Mouse (Mus musculus) myocyte (in vitro differentiated cells): ENCODE measurements around the gene Kcnq5. TPM values are rescaled to one million over a fixed set of nuclear protein-coding genes. Genes with fewer than 3 reads are reported as not detected.

Source experiments
- H3K27me3 ChIP-seq: one replicate; pipeline ENCODE4 v1.6.1; 2011; ENCODE audit not compliant: control insufficient read depth, insufficient read depth, insufficient read length
- H3K36me3 ChIP-seq: one replicate; pipeline ENCODE4 v1.6.1; 2011; ENCODE audit not compliant: control insufficient read depth, insufficient read depth
- H3K4me2 ChIP-seq: one replicate; pipeline ENCODE4 v1.6.1; 2011; ENCODE audit warnings: low read depth, control low read depth
- H3K4me3 ChIP-seq: one replicate; pipeline ENCODE4 v1.5.1; 2011; ENCODE audit warnings: mild to moderate bottlenecking, control low read depth, moderate library complexity
- H3K79me2 ChIP-seq: one replicate; pipeline ENCODE4 v1.6.1; 2011; ENCODE audit not compliant: control insufficient read depth, insufficient read depth
- H3ac ChIP-seq: one replicate; pipeline ENCODE4 v1.6.1; 2011; ENCODE audit not compliant: control insufficient read depth, insufficient read length
- CEBPB ChIP-seq: IDR thresholded peaks from 2 replicates; pipeline ENCODE4 v1.6.1; 2011; ENCODE audit warnings: mild to moderate bottlenecking, moderate library complexity; ENCODE audit not compliant: poor library complexity, insufficient read depth, severe bottlenecking
- E2F4 ChIP-seq: IDR thresholded peaks from one replicate; pipeline ENCODE4 v1.6.1; 2011; ENCODE audit warnings: mild to moderate bottlenecking, control low read depth, moderate library complexity; ENCODE audit not compliant: insufficient read depth
- MAX ChIP-seq: IDR thresholded peaks from one replicate; pipeline ENCODE4 v1.6.1; 2011; ENCODE audit warnings: low read depth, mild to moderate bottlenecking, control low read depth
- MYOD1 ChIP-seq, 3 experiments: IDR thresholded peaks; one replicate each; pipeline ENCODE4 v1.6.1; 2011; ENCODE audit warnings: control low read depth in 2 of 3, low read depth in 2 of 3, mild to moderate bottlenecking in 2 of 3, moderate library complexity in 1 of 3; ENCODE audit not compliant: insufficient read length in 2 of 3, control insufficient read depth in 1 of 3
- MYOG ChIP-seq, 3 experiments: IDR thresholded peaks; one replicate each; pipeline ENCODE4 v1.6.1; 2011; ENCODE audit warnings: control low read depth in 2 of 3, low read depth in 2 of 3, mild to moderate bottlenecking in 2 of 3; ENCODE audit not compliant: insufficient read length in 2 of 3, control insufficient read depth in 1 of 3, insufficient read depth in 1 of 3
- POLR2A ChIP-seq: IDR thresholded peaks from one replicate; pipeline ENCODE4 v1.6.1; 2011; ENCODE audit warnings: low read depth, mild to moderate bottlenecking, control low read depth, moderate library complexity; ENCODE audit not compliant: insufficient read length
- POLR2AphosphoS2 ChIP-seq: IDR thresholded peaks from one replicate; pipeline ENCODE4 v1.6.1; 2011; ENCODE audit warnings: low read depth, control low read depth; ENCODE audit not compliant: insufficient read length
- REST ChIP-seq: IDR thresholded peaks from one replicate; pipeline ENCODE4 v1.6.1; 2011; ENCODE audit warnings: mild to moderate bottlenecking, control low read depth, moderate library complexity; ENCODE audit not compliant: insufficient read depth, insufficient read length
- SRF ChIP-seq: IDR thresholded peaks from one replicate; pipeline ENCODE4 v1.6.1; 2011; ENCODE audit warnings: low read depth; ENCODE audit not compliant: control insufficient read depth, insufficient read length
- TCF12 ChIP-seq: IDR thresholded peaks from one replicate; pipeline ENCODE4 v1.6.1; 2011; ENCODE audit warnings: mild to moderate bottlenecking, control low read depth; ENCODE audit not compliant: poor library complexity, insufficient read depth, severe bottlenecking
- TCF3 ChIP-seq: IDR thresholded peaks from one replicate; pipeline ENCODE4 v1.6.1; 2011; ENCODE audit warnings: low read depth, control low read depth; ENCODE audit not compliant: insufficient read length
- USF1 ChIP-seq: IDR thresholded peaks from one replicate; pipeline ENCODE4 v1.6.1; 2011; ENCODE audit warnings: low read depth, mild to moderate bottlenecking, control low read depth, moderate library complexity
- polyA plus RNA-seq: library from polyadenylated mRNA; unstranded; fragments of >200 nt; fragmentation: generic; extraction: Trizol; gene quantifications from one replicate; pipeline ENCODE4 v1.2.1, GENCODE M21; 2012; ENCODE audit warnings: missing spikeins

Gene Kcnq5
- polyA plus RNA-seq, 1 experiment = not detected

- H3K4me2 ChIP-seq = no peak overlapping the region
- no peaks in the 10 kb centered on the region for H3K79me2 ChIP-seq
- H3K4me3 ChIP-seq = no peak overlapping the region
- H3ac ChIP-seq = no peak overlapping the region
- H3K36me3 ChIP-seq = no peaks in the 10 kb centered on the region
- TF ChIP-seq MAX (no peak), TCF12 (no peak), REST (no peak), CEBPB (no peak)
- no peaks in the 10 kb centered on the region for H3K27me3 ChIP-seq
Measured at GRCm38 (mm10) chr1:21958013-21958412, 3.7 kb downstream of the Kcnq5 start.

DNA sequence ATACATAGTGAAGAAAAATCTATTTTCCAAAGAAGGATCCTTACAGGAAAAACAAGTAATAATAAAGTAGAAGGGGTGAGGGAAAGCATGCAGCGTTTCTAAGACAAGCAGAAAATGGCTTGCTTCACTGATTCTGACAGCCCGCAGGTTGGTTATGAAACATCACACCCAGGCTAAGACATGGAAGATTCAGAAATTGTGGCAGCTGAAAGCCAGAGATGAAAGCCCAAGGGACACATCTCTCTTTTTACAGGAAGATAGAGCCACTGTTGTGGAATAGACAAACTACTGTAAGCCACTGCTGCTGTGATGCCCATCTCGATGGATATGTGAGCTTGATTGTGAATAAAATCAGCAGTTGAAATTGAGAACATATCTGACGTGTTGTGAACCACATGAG, 20.9 kb downstream of the Kcnq5 start:
- H3K36me3 ChIP-seq = no peaks in the 10 kb centered on the region
- H3ac ChIP-seq = no peak overlapping the region
- H3K4me3 ChIP-seq = no peak overlapping the region
- TF ChIP-seq E2F4 (no peak), POLR2AphosphoS2 (no peak), MAX (no peak), MYOD1 (IDR thresholded peaks at IDR 0.05; ENCODE audit: control insufficient read depth in 1 of 3, insufficient read length in 2 of 3, low read depth in 2 of 3) (no peak), USF1 (no peak), POLR2A (no peak), TCF3 (no peak), CEBPB (no peak), SRF (no peak), MYOG (IDR thresholded peaks at IDR 0.05; ENCODE audit: control insufficient read depth in 1 of 3, insufficient read depth in 1 of 3, insufficient read length in 2 of 3, low read depth in 2 of 3) (no peak), REST (no peak)
- no peaks in the 10 kb centered on the region for H3K27me3 ChIP-seq
- no peak overlapping the region for H3K4me2 ChIP-seq
- H3K79me2 ChIP-seq = no peaks in the 10 kb centered on the region

- H3K4me2 ChIP-seq = no peak overlapping the region
- no peaks in the 10 kb centered on the region for H3K27me3 ChIP-seq
- H3K36me3 ChIP-seq = no peaks in the 10 kb centered on the region
- no peak overlapping the region for H3ac ChIP-seq
- H3K4me3 ChIP-seq = no peak overlapping the region
- no peak for TF ChIP-seq USF1
- TF ChIP-seq REST = no peak
- TF ChIP-seq SRF = no peak
- no peak for TF ChIP-seq MYOG (IDR thresholded peaks at IDR 0.05; ENCODE audit: control insufficient read depth in 1 of 3, insufficient read depth in 1 of 3, insufficient read length in 2 of 3, low read depth in 2 of 3)
- no peak for TF ChIP-seq MAX
- no peak for TF ChIP-seq POLR2A
- TF ChIP-seq TCF12 = no peak
- TF ChIP-seq TCF3 = no peak
- TF ChIP-seq POLR2AphosphoS2 = no peak
- no peak for TF ChIP-seq MYOD1 (IDR thresholded peaks at IDR 0.05; ENCODE audit: control insufficient read depth in 1 of 3, insufficient read length in 2 of 3, low read depth in 2 of 3)
- TF ChIP-seq CEBPB = no peak
- no peak for TF ChIP-seq E2F4
- H3K79me2 ChIP-seq = no peaks in the 10 kb centered on the region
Measured at GRCm38 (mm10) chr1:21927182-21927581, 34.6 kb downstream of the Kcnq5 start.

- no peaks in the 10 kb centered on the region for H3K79me2 ChIP-seq
- no peak for TF ChIP-seq TCF3
- no peak for TF ChIP-seq CEBPB
- TF ChIP-seq MYOD1 (IDR thresholded peaks at IDR 0.05; ENCODE audit: control insufficient read depth in 1 of 3, insufficient read length in 2 of 3, low read depth in 2 of 3) = no peak
- no peak for TF ChIP-seq POLR2A
- no peak for TF ChIP-seq USF1
- TF ChIP-seq E2F4 = no peak
- no peak for TF ChIP-seq REST
- TF ChIP-seq TCF12 = no peak
- no peak for TF ChIP-seq SRF
- no peak for TF ChIP-seq POLR2AphosphoS2
- no peak for TF ChIP-seq MAX
- TF ChIP-seq MYOG (IDR thresholded peaks at IDR 0.05; ENCODE audit: control insufficient read depth in 1 of 3, insufficient read depth in 1 of 3, insufficient read length in 2 of 3, low read depth in 2 of 3) = no peak
- H3ac ChIP-seq = no peak overlapping the region
- H3K4me3 ChIP-seq = no peak overlapping the region
- no peaks in the 10 kb centered on the region for H3K36me3 ChIP-seq
- H3K27me3 ChIP-seq = no peaks in the 10 kb centered on the region
- no peak overlapping the region for H3K4me2 ChIP-seq
Measured at GRCm38 (mm10) chr1:21923293-21923642, 38.5 kb downstream of the Kcnq5 start.

DNA sequence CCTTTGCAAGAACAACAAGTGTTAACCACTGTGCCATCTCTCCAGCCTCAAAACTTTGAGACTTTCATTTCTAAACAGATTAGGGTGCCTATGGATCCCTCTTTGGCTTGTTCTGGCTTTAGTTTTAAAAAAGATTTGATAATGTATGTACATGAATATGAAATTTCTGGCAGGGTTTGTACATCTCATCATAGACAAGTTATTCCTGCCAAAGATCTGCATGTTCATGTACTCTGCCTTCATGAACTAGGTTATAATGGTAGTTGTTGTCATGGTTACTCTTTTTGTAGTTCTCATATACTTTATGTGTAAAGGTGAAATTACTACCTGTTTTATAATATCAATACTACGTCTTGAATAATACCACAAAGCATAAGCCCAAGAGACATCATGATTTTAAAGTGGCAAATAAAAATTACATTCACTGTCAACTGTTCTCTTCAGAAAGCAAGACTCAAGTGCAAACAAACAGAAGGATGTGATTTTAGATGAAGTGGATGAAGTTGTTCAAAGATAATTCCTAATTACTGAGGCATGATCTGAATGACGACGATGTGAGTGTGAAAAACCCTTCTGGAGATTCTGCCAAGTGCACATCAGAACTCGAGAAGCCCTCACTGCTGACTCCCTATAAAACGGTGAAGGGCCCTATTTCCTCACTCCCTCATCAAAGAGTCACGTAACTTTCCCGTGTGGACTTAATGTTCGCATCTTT, 39.0 kb downstream of the Kcnq5 start:
- H3K79me2 ChIP-seq = no peaks in the 10 kb centered on the region
- no peak overlapping the region for H3ac ChIP-seq
- no peak overlapping the region for H3K4me2 ChIP-seq
- H3K27me3 ChIP-seq = no peaks in the 10 kb centered on the region
- H3K4me3 ChIP-seq = no peak overlapping the region
- TF ChIP-seq MAX (no peak), CEBPB (no peak), MYOG (IDR thresholded peaks at IDR 0.05; ENCODE audit: control insufficient read depth in 1 of 3, insufficient read depth in 1 of 3, insufficient read length in 2 of 3, low read depth in 2 of 3) (no peak), TCF3 (no peak), MYOD1 (IDR thresholded peaks at IDR 0.05; ENCODE audit: control insufficient read depth in 1 of 3, insufficient read length in 2 of 3, low read depth in 2 of 3) (no peak), POLR2A (no peak), USF1 (no peak), E2F4 (no peak), POLR2AphosphoS2 (no peak), REST (no peak), SRF (no peak), TCF12 (no peak)
- no peaks in the 10 kb centered on the region for H3K36me3 ChIP-seq
